ENCODE assay signal across 15 mouse cellular contexts in genomic region chr15:22717681-22718080, GRCm38 (mm10).
DNase-seq lines count a peak whose midpoint lies in the region; ATAC-seq and TF ChIP-seq lines count a peak whose summit lies in the region.
"Had no signal": no experiment of that assay in that cellular context is flagged by ENCODE, and none has a peak within 500 bp of the region (broad histone marks: within the 10 kb centered on the region; RNA-seq: fewer than 3 reads in every experiment).

No protein-coding gene starts in this region.

- ATAC-seq in hindbrain, embryonic 15.5 days (ENCODE audit: low FRiP score, low read depth) = 0 out of 2 replicates have a peak, but pooled peaks have one; percentile 34
- no peak for ATAC-seq in hindbrain, embryonic 13.5 days (ENCODE audit: low FRiP score)
- peak; percentile 59; the same call in 1 of the 2 replicates for ATAC-seq in hindbrain, postnatal 0 days

- no peak for TF ChIP-seq POLR2A in brain, embryonic 14.5 days (IDR thresholded peaks at IDR 0.05; ENCODE audit: borderline replicate concordance, extremely low read depth, insufficient read depth, insufficient read length, poor library complexity, severe bottlenecking)

- TF ChIP-seq CTCF in brain, embryonic 14.5 days (IDR thresholded peaks at IDR 0.05; ENCODE audit: borderline replicate concordance, extremely low read depth, insufficient read depth, insufficient read length) = no peak
- TF ChIP-seq CTCF in hindbrain, postnatal 0 days (IDR thresholded peaks at IDR 0.05; ENCODE audit: low read depth) = no peak

- no peak overlapping the region for H3K27ac ChIP-seq in hindbrain, embryonic 15.5 days (replicated peaks)
- no peak overlapping the region for H3K27ac ChIP-seq in hindbrain, embryonic 13.5 days
- H3K27ac ChIP-seq in hindbrain, postnatal 0 days = no peak overlapping the region
- H3K27ac ChIP-seq: layer of hippocampus, adult 2 months; limb, embryonic 13.5 days had no signal

- H3K9me3 ChIP-seq in hindbrain, embryonic 15.5 days = no peaks in the 10 kb centered on the region
- no peaks in the 10 kb centered on the region for H3K9me3 ChIP-seq in hindbrain, embryonic 13.5 days
- H3K9me3 ChIP-seq in hindbrain, postnatal 0 days (ENCODE audit: low read length) = no peaks in the 10 kb centered on the region
- H3K9me3 ChIP-seq: limb, embryonic 13.5 days had no signal

- no peak overlapping the region for H3K4me2 ChIP-seq in hindbrain, embryonic 15.5 days
- H3K4me2 ChIP-seq in hindbrain, embryonic 13.5 days = no peak overlapping the region
- no peak overlapping the region for H3K4me2 ChIP-seq in hindbrain, postnatal 0 days (ENCODE audit: low read depth, low read length)
- H3K4me2 ChIP-seq: limb, embryonic 13.5 days had no signal

- H3K27me3 ChIP-seq in hindbrain, embryonic 15.5 days = no peaks in the 10 kb centered on the region
- no peaks in the 10 kb centered on the region for H3K27me3 ChIP-seq in hindbrain, embryonic 13.5 days
- H3K27me3 ChIP-seq in hindbrain, postnatal 0 days (ENCODE audit: insufficient read depth, low read length) = no peaks in the 10 kb centered on the region
- H3K27me3 ChIP-seq: limb, embryonic 13.5 days had no signal

- 48% methylated on average over 3 of the region's 3 CpGs for WGBS in hindbrain, embryonic 15.5 days
- WGBS in hindbrain, embryonic 13.5 days = 59% methylated on average over 3 of the region's 3 CpGs
- WGBS in hindbrain, postnatal 0 days = 41% methylated on average over 3 of the region's 3 CpGs

- no peaks in the 10 kb centered on the region for H3K36me3 ChIP-seq in hindbrain, embryonic 15.5 days
- H3K36me3 ChIP-seq in hindbrain, embryonic 13.5 days = no peaks in the 10 kb centered on the region
- H3K36me3 ChIP-seq in hindbrain, postnatal 0 days (ENCODE audit: insufficient read depth, low read length) = no peaks in the 10 kb centered on the region
- H3K36me3 ChIP-seq: limb, embryonic 13.5 days had no signal

- H3K4me1 ChIP-seq in hindbrain, embryonic 15.5 days (replicated peaks) = no peaks in the 10 kb centered on the region
- no peaks in the 10 kb centered on the region for H3K4me1 ChIP-seq in hindbrain, embryonic 13.5 days (replicated peaks)
- no peaks in the 10 kb centered on the region for H3K4me1 ChIP-seq in hindbrain, postnatal 0 days (ENCODE audit: insufficient read depth, low read length)
- H3K4me1 ChIP-seq: limb, embryonic 13.5 days had no signal

- H3K9ac ChIP-seq in hindbrain, embryonic 15.5 days = no peak overlapping the region
- H3K9ac ChIP-seq in hindbrain, embryonic 13.5 days = no peak overlapping the region
- H3K9ac ChIP-seq in hindbrain, postnatal 0 days (replicated peaks; ENCODE audit: low read length) = no peak overlapping the region
- H3K9ac ChIP-seq: limb, embryonic 13.5 days had no signal

- DNase-seq in brain, embryonic 14.5 days (ENCODE audit: low read depth) = peak; percentile 81
- peak; percentile 66 to 75 for DNase-seq in cerebellum, postnatal 10 days
- DNase-seq in hindbrain, postnatal 0 days (ENCODE audit: low spot score) = peak; percentile 46
- no peak for DNase-seq in heart, postnatal 10 days
- DNase-seq in right cerebral cortex, adult 18-20 months = no peak
- no peak for DNase-seq in thymus, postnatal 10 days (ENCODE audit: low spot score in 2 of 2)
- DNase-seq: adrenal gland, adult 2 months; gastrocnemius, postnatal 36 days; kidney, adult 9 months; lung, adult 18-20 months; thymus, postnatal 36 days had no signal

- no peak overlapping the region for H3K4me3 ChIP-seq in hindbrain, embryonic 15.5 days
- H3K4me3 ChIP-seq in hindbrain, embryonic 13.5 days = no peak overlapping the region
- no peak overlapping the region for H3K4me3 ChIP-seq in hindbrain, postnatal 0 days (ENCODE audit: low read length)
- H3K4me3 ChIP-seq: layer of hippocampus, adult 2 months; limb, embryonic 13.5 days had no signal

- intact Hi-C loops in heart, postnatal 10 days (cut with DNase I) = no loop called here

Comparison
In these comparisons a context has a peak if more than half of its experiments do, and no peak if none do; other contexts are left out.
1. DNase-seq: peak in brain, embryonic 14.5 days (single experiment), cerebellum, postnatal 10 days (2 of 2) and hindbrain, postnatal 0 days (single experiment); none in heart, postnatal 10 days (0 of 2), right cerebral cortex, adult 18-20 months (single experiment) and thymus, postnatal 10 days (0 of 2).